In the genomic region with DNA sequence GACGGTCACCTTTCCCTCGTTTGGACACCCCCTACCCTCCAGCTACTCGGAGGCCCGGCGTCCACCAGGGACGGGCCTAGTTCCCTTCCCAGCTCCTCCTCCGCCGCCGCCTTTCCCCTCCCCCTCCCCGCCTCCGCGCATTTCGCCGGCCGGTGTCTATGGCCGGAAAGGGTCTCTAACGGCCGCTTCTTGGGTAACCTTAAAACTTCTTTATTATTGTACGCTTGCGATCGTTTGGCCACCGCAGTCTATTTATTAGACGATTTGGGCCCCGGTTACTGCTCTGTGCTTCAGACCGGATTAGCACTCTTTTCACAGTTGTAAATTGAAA, we compare ENCODE assay signal across 8 mouse cellular contexts. TPM values are rescaled to one million over a fixed set of nuclear protein-coding genes. Genes with fewer than 3 reads are reported as not detected.
DNase-seq lines count a peak whose midpoint lies in the region; ATAC-seq and TF ChIP-seq lines count a peak whose summit lies in the region.

No protein-coding gene starts in this region.

- peak; percentile 58 for DNase-seq in G1E (ENCODE audit: low spot score)
- DNase-seq in c-Kit-positive CD71-negative TER-119-negative erythroid progenitor cells, embryonic 14.5 days (ENCODE audit: low read depth): peak; percentile 66
- peak; percentile 59 for DNase-seq in heart, postnatal 25 days (ENCODE audit: low spot score)
- DNase-seq in layer of hippocampus, postnatal 10 days (ENCODE audit: low spot score in 2 of 2): peak; percentile 71 to 80
- peak; percentile 88 for DNase-seq in lung, postnatal 14 days
- DNase-seq in retina, postnatal 7 days (ENCODE audit: low read depth, low spot score): peak; percentile 43
- DNase-seq in urinary bladder, postnatal 10 days (ENCODE audit: low spot score): peak; percentile 42

- H3K27me3 ChIP-seq in G1E (ENCODE audit: insufficient read depth, low read length): no peaks in the 10 kb centered on the region
- no peaks in the 10 kb centered on the region for H3K27me3 ChIP-seq in forebrain, embryonic 12.5 days

- no peak for ATAC-seq in G1E (ENCODE audit: extremely low read depth, insufficient number of reproducible peaks, low FRiP score, poor library complexity, severe bottlenecking)
- peak; percentile 69 for ATAC-seq in forebrain, embryonic 12.5 days (ENCODE audit: low FRiP score)

- peak overlapping the region; percentile 87 for H3K9ac ChIP-seq in forebrain, embryonic 12.5 days

- H3K4me3 ChIP-seq in G1E (ENCODE audit: low read depth, low read length): peak overlapping the region; percentile 83
- H3K4me3 ChIP-seq in forebrain, embryonic 12.5 days (replicated peaks): peak overlapping the region; percentile 80

- WGBS in forebrain, embryonic 12.5 days: under 1% methylated on average over 25 of the region's 25 CpGs

- no peak for TF ChIP-seq CTCF in G1E (IDR thresholded peaks at IDR 0.05; ENCODE audit: low read depth, low read length)

- H3K4me2 ChIP-seq in forebrain, embryonic 12.5 days: peak overlapping the region; percentile 95

- peaks cover 33% of the 10 kb centered on the region for H3K36me3 ChIP-seq in G1E (replicated peaks)
- peaks cover 12% of the 10 kb centered on the region for H3K36me3 ChIP-seq in forebrain, embryonic 12.5 days (replicated peaks)

- H3K9me3 ChIP-seq in G1E (replicated peaks): no peaks in the 10 kb centered on the region
- H3K9me3 ChIP-seq in forebrain, embryonic 12.5 days: no peaks in the 10 kb centered on the region

- H3K27ac ChIP-seq in forebrain, embryonic 12.5 days: peak overlapping the region; percentile 98

- H3K4me1 ChIP-seq in G1E (ENCODE audit: insufficient read depth, low read depth, low read length): peaks cover 37% of the 10 kb centered on the region
- H3K4me1 ChIP-seq in forebrain, embryonic 12.5 days: peaks cover 23% of the 10 kb centered on the region

- intact Hi-C loops in heart, postnatal 25 days (cut with DNase I): loop anchor here (2.0 to 5.0 kb wide), 2 partner anchors 41 to 101 kb away; partner anchors contain the start of genes Donson and Ifngr2

RNA-seq across cellular contexts. Expression of gene Son, which starts 0.9 kb away (rescaled TPM):
- 573 and 598 TPM in 2 replicates for total RNA-seq in G1E (2014; fragmentation: Nextera tagmentation)
- total RNA-seq in G1E (2017): 239 and 264 TPM in 2 replicates
- 42.3 and 43.9 TPM in 2 replicates for polyA plus RNA-seq in G1E (2012)
- 165 and 167 TPM in 2 replicates for polyA plus RNA-seq in forebrain, embryonic 12.5 days (2016; fragmentation: Nextera tagmentation; extraction: Ambion mirVana)
- total RNA-seq in heart, postnatal 25 days (2021): 100 to 1,000 TPM; 129 to 149 TPM
- 100 to 1,000 TPM; 251 to 289 TPM for total RNA-seq in layer of hippocampus, postnatal 10 days (2021)

RNA-seq across cellular contexts. Expression of gene Gart, which starts 1.4 kb away (rescaled TPM):
- total RNA-seq in G1E (2014; fragmentation: Nextera tagmentation) (193 and 200 TPM in 2 replicates), G1E (2017) (275 and 327 TPM in 2 replicates)
- polyA plus RNA-seq in G1E (2012): 631 and 715 TPM in 2 replicates
- 118 and 124 TPM in 2 replicates for polyA plus RNA-seq in forebrain, embryonic 12.5 days (2016; fragmentation: Nextera tagmentation; extraction: Ambion mirVana)
- 10 to 100 TPM; 59.0 to 70.1 TPM for total RNA-seq in heart, postnatal 25 days (2021)
- 10 to 100 TPM; 51.1 to 54.2 TPM for total RNA-seq in layer of hippocampus, postnatal 10 days (2021)

RNA-seq across cellular contexts. Expression of gene Dnajc28, which starts 29.4 kb away (rescaled TPM):
- total RNA-seq in G1E (2014; fragmentation: Nextera tagmentation) (7.4 and 8.0 TPM in 2 replicates), G1E (2017) (4.6 and 5.1 TPM in 2 replicates)
- 0.40 and 0.76 TPM in 2 replicates for polyA plus RNA-seq in G1E (2012)
- 5.3 and 5.4 TPM in 2 replicates for polyA plus RNA-seq in forebrain, embryonic 12.5 days (2016; fragmentation: Nextera tagmentation; extraction: Ambion mirVana)
- 10 to 100 TPM; 24.4 to 25.9 TPM for total RNA-seq in heart, postnatal 25 days (2021)
- total RNA-seq in layer of hippocampus, postnatal 10 days (2021): 1 to 10 TPM; 5.0 to 5.1 TPM

RNA-seq across cellular contexts. Expression of gene Donson, which starts 40.4 kb away (rescaled TPM):
- 42.7 and 80.4 TPM in 2 replicates for total RNA-seq in G1E (2014; fragmentation: Nextera tagmentation)
- 37.6 and 38.1 TPM in 2 replicates for total RNA-seq in G1E (2017)
- polyA plus RNA-seq in G1E (2012): 18.9 and 20.3 TPM in 2 replicates
- polyA plus RNA-seq in forebrain, embryonic 12.5 days (2016; fragmentation: Nextera tagmentation; extraction: Ambion mirVana): 34.0 and 36.6 TPM in 2 replicates
- 1 to 10 TPM; 2.5 to 3.7 TPM for total RNA-seq in heart, postnatal 25 days (2021)
- 10 to 100 TPM; 19.9 to 23.8 TPM for total RNA-seq in layer of hippocampus, postnatal 10 days (2021)

RNA-seq across cellular contexts. Expression of gene Tmem50b, which starts 50.6 kb away (rescaled TPM):
- total RNA-seq in G1E (2014; fragmentation: Nextera tagmentation): 18.8 and 25.1 TPM in 2 replicates
- total RNA-seq in G1E (2017): 17.9 and 19.7 TPM in 2 replicates
- polyA plus RNA-seq in G1E (2012): 1.4 and 1.8 TPM in 2 replicates
- 38.7 and 41.2 TPM in 2 replicates for polyA plus RNA-seq in forebrain, embryonic 12.5 days (2016; fragmentation: Nextera tagmentation; extraction: Ambion mirVana)
- total RNA-seq in heart, postnatal 25 days (2021): 10 to 100 TPM; 65.5 to 74.3 TPM
- 100 to 1,000 TPM; 114 to 119 TPM for total RNA-seq in layer of hippocampus, postnatal 10 days (2021)
